Mouse (Mus musculus): ENCODE measurements at regions not wholly inside any gene's neighbourhood (a gene's known extent, or its start where the extent isn't known, plus 50 kb on each side); places are given as distances from the start of the nearest gene placed in this dataset.
A peak's percentile ranks its signal among the peaks of the same experiment; 100 is the strongest.

DNA sequence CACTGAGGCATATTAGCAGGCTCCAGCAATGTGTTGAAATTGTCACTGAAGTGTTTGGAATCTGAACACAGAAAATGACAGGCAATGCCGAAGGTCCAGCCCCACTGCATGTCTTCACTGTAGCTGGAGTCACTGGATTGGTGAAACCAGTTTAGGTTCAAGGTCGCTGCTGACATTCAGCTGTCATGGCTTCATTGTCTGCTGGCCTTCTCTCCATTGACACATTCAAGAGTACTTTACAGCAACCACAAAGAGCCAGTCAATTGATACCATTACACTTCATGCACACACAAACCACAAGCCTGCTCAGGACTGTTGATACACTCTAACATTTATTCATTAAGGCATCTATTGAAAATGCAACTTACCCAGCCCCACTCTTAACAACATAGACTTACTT, 341.8 kb upstream of the Tmem161b start:
- DNase-seq = no peak

DNA sequence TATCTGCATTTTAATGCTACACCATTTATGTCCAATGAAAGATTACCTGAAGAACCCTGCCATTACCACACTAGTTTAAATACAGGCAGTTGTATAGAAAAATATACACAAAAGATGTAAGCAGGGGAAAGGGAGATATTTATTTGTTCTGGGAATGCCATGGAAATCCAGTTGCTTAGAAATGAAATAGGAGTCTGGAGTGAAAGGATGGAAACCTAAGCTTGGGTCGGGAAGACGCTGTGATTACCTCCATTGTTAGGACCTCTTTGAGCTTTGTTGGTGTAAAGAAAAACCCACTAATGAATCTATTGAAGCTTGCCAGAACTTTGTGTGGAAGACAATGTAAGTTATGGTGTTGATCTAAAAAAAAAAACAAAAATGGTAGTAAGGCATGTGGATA, 341.3 kb upstream of the Tmem161b start:
- DNase-seq = no peak

DNA sequence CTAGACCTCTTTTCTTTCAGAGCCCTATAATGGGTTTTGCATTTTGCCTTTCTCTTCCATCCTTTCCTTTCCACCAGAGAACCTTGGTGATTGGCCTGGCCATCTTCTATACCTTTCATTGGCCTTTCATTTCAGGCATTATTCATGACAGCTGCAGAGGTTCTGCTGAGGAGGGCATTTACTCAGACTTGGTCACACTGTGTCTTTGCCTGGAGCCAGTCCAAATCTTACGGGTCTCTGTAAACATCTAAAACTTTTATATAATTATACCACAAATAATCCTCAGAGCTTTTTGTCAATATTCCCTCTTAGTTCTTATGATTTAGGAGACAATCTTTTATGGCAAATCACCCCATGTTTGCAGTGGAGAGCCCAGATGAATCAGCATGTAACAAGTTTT, 339.3 kb upstream of the Tmem161b start:
- no peak for DNase-seq

DNA sequence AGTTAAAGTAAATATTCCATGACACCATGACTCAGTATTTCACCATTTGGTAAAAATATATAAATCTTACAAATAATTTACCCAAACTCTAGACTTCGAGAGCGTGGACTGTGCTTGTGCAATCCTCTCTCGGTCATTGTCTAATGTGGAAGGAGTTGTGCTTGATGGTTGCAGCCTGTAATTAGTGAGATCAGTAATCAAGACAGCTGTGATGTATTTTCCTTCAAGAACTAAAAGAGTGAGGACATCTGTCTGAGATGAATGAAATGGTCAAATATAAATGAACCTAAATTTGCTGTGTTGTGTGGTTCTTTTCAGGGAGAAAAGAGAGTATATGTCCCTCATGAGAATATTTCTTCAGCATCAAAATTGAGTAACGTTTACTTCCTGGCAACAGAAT, 338.3 kb upstream of the Tmem161b start:
- no peak for DNase-seq

DNA sequence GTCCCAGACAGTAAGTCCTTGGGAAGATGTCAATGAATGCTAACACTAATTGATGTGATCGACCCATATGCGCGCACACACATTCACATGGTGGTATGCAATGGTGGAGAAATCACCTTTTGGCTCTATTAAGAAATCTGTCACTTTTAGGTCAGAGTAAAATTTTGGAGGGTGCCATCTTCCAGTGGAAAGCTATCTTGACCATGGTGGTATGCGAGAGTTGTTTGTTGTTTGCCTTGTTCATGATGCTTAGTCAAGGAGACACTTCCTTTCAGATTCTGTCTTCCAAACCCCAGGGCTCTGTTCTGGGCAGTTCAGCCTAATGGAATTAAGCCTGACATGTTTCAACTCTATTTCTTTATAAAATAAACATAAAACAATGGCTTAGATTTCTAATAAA, 337.9 kb upstream of the Tmem161b start:
- DNase-seq = no peak

DNA sequence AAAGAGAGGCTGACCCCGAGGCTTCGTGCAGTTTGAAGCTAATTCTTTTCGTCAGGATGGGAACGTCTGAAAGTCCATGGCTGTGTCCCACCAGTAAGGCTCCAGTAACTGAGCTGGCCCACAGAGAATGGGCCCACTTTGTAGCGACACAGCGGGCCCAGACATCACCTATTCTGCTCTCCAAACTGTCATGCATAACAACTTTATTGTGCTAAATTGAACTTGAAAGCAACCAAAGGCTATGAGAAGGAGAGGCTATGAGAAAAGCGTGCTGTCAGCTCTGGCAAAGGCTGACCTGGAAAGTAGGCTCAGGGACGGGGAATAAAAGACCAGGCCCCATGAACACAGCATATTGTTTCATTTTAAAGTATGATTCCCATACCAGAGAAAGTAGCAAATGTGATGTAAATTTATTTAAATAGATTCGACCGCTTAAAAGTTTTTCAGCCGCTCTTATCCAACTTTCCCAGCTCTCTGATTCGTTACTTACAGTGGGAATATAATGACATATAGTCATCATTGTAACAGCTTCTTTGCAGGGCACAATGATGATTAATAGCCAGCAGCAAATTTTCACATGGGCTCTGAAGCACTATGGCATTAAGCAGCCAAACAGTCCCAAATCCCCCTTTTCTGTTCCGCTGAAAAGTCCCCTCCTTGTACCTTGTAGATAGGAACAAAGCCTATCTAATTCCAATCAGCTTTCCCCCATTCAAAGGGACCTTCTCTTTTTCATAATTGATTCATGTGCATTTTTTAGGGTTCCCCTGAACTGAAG, 337.1 kb upstream of the Tmem161b start:
- DNase-seq = no peak

DNA sequence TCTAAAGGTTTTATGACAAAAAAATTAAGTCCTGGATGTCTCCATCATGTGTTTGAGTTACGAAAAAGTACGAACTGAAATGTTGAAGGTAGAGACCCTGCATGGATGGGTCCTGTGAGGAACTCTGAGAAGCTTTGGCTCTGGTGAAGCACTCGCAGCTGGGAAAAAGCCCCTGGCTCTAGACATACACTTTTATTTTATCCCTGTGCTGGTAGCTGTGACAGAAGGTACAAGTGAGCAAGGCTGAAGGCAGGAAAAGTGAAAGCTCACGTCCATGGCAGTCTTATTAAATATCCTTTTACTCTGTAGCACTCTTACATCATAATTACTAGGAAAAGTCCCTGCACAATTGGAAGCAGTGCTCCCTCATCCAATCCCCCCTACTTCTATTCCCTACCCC, 336.4 kb upstream of the Tmem161b start:
- DNase-seq = no peak

DNA sequence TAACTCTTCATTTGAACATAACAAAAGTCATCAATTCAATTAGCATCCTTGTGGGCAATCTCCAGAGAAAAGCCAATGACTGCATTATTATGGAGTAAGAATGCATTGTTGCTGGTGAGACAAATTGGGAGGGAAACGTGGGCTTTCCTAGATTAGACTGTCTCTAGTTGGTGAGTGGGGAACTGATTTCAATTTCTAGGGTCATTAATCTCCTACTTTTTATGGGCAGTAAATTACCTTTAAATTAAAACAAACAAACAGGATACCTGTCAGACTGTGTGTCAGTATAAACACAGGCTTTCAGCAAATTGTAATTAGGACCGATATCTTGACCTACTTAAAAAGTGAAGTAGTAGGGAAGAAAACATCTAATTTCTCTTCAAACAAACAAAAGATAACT, 307.4 kb upstream of the Tmem161b start:
- no peak for DNase-seq

DNA sequence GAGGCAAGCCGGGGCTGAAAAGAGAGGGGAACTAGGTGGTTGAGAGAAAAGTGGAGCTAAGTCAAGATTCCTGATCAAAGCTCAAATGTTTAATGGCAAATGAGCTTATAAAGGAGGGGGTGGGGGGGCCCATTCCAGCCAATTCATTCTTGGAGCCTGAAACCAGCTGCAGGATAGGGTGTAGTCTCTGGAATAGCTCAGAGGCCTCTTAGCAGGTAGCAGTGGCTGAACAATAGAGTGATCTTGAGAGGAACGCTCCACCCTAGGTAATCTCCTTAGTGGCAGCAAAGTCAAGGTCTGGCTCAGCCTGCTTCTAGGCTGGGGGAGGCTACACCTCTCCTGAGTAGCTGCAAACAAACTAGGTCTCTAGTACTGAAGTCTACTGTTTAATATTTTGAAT, 289.3 kb upstream of the Tmem161b start:
- no peak for DNase-seq

DNA sequence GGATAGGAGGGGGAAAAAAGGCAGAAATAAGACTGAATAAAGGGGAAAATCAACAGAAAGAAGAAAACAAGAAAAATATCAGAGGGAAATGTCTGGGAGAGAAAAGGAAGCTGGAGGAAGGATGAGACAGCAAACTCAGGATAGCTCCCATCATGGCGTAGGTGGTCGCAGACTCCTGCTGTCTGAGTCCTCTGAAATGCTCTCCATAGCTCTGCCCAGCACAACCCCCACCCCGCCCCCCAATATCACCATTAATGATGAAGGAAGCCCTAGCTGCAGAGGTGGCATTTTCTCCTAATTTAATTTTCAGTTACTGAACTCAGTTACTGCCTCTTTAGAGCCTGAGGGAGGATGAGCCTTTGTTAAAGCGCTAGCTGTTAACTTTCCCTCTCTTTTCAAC, 275.6 kb upstream of the Tmem161b start:
- DNase-seq = no peak

DNA sequence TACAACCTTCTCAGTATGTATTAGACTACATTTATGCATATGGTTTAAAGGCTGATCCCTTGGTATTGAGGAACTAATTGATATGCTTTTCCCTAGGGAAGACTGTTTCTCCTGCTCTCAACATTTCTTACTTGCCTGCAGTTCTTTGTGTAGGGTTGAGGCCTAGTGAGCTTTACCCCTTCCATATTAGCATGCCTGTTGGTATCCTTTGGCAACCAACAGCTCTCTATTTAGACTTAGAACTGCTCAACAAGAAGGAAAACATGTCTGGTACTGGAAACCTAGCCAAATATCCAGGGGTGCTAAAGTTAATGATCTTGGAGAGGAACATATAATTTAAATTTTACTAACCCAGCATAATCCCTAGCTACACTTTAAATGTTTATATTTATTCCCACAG, 270.9 kb upstream of the Tmem161b start:
- no peak for DNase-seq

DNA sequence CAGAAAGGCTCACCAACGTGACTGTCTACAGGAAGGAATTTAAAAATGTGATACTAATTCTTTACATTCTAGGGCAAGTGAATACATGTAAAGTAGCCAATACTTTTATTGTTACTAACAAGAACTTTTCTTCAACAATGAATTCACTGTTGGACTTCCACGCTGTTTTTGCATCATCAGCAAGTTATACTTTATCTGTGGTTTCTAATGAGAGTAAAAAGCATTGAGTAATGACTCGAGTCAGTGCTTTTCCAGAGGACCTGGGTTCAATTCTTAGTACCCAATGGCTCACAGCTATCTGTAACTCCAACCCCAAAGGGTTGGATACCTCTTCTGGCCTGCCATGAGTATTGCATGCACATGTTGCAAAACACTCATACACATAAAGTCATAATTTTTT, 270.3 kb upstream of the Tmem161b start:
- DNase-seq = no peak

DNA sequence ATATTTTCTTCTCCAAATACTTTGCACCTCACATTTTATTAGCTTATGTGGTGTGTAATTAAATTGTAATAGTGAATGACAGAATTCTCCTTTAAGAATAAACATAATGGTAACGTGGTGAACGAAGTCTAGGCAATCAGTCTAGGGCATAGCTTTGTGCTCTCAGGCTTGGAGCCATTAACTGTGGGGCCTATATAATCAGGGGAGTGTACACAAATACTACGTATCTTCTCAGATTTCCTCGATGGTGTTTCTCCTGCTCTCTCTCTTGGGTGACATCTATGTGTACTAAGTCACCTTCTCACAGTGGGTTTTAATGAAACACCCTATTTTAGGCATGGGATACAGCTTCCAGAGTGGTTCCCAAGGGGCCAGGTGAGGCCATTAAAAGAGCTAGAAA, 269.7 kb upstream of the Tmem161b start:
- no peak for DNase-seq

DNA sequence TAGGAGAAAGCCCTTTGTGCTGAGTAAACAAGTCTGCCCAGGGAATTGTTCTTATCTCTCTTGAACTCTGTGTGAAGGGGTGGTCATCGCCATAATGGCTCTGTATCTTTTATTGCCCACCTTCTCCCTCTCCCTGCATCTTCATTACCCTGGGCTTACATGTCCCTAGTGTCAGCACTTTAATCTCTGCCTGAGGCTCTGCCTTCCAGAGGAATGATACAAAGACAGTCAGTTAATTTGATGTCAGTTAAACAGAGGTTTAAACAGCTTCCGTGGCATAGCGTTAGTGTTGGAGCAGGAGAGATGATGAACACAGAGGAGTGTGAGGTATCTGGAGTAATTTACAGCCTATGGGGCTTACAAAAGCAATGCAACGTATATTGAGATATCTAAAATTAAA, 269.2 kb upstream of the Tmem161b start:
- DNase-seq = no peak

DNA sequence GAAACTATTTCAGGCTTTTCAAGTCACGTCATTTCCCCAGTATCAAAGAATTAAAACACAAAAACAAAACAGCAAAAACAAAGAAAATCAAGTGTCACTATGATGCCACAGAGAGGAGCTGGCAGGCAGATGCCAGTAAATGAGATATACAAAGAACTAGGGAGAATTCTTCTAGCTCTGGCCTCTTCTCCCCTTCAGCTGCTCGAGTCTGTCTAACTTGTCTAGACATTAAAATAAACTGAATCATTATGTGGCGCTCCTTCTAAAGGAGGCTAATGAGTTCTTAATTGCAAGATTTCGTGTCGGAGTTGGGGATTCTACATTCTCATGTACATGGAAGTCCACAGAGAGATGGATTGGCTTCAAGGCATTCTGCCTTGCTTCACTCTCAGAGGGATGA, 266.4 kb upstream of the Tmem161b start:
- DNase-seq = no peak

DNA sequence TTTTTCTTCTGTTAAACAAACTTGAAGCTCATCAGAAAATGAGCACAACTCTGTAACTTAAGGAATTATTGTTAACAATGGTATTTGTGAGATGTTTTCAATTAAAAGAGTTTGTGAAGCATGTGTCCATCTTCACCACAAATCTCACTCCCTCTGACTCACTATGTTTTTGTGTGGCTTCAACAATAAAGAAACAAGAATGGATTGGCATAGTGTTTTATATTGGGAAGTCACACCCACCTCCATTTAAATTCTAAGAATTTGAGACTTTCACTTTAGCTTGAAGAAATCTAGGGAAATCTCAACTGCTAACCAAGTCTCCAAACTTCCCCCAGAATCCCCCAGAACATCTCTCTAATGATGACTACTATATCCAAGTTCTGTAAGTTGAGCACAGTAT, 243.6 kb upstream of the Tmem161b start:
- no peak for DNase-seq

DNA sequence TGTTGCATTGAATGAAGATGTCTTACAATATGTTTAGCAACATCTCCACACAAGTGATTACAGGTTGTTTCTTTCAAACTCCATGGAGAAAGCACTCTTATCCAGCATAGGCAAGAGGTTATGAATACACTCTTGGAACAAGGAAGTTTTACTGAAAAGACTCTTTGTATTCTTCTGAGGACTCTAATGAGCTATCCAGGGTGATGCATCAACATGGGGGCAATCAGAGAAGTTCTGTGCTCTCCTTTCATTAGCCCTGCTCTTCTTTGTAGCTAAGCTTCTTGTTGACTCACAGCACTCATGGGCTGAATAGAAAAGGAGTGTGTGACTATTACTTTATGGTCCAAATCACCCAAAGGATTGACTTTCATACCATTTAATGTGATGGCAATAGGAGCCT, 242.6 kb upstream of the Tmem161b start:
- DNase-seq = no peak

DNA sequence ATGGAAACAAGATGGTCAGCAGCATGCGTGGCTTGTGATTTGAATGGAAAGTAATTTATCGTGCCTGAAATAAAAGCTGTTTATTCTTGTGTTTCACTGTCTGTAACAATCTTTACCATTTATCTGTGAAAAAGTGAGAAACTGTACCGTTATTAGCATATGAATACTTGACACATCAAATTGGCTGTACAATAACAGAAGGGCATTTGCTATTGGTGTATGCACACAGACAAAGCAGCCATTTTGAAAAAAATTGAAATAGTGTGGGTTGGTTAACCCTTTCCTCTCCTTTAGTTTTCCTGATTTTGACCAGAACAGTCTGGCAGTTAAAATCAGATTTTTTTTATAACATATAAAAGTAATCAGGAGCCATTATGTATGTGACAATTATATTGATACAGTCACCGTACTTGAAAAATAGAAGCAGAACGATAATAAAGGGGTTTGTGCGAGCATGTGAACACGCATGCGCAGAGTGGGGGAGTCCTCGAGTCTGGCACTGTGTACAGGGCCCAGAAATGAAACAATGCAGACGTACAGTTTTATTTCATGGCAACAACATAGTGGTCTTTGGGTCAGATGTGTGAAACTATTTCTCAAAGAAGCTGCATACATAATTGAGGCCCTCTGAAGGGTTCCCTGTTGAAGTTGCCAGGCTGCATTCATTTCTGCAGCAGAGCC, 237.3 kb upstream of the Tmem161b start:
- peak; percentile 15 for DNase-seq

DNA sequence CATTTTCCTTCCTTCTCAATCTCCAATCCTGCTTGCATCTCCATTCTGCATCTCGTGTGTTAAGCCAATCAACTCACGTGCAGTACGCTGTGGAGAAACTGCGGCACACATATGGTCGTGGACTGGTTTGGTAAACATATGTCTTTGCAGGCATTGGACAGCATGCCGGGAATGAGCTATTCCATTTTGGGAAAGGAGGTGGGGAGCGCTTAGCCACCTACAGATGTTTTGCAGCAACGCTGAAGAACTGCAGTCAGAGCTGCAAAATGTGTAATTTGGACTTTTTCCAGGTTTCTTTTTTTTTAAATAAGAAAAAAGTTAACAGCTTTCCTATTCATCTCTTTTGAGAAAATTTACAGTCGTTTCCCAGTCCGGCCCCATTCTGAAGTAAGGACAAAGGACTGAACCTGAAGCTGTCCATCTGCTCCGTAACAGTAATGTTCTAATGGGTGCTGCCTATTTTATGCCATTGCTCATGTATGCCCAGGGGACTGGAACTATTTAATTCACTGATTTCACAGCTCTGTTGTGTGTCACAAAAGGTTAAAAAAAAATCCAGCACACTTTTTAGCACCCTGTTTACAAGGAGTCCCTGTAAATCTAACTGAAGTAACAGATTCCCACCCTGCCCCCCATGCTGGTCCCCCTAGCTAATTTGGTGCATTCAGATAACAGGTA, 234.2 kb upstream of the Tmem161b start:
- DNase-seq = peak; percentile 70

DNA sequence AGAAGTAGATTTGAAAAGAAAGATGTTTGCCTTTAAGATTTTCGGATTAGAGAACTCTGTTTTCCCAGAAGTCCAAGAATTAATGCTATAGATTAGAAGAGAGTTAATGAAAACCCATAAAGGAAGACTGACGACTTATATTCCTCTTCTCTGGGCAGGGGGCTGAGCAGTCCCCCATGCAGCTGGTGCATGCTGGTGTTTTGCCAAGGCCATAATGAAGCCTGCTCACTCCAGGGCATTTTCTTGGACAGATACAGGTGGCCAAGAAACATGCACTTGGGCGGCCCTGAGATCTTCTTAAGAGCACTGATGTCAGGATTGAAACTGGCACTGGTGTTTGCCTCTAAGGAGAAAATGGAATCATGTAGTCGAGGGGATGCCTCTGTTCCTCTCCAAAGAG, 233.6 kb upstream of the Tmem161b start:
- DNase-seq = peak; percentile 18

DNA sequence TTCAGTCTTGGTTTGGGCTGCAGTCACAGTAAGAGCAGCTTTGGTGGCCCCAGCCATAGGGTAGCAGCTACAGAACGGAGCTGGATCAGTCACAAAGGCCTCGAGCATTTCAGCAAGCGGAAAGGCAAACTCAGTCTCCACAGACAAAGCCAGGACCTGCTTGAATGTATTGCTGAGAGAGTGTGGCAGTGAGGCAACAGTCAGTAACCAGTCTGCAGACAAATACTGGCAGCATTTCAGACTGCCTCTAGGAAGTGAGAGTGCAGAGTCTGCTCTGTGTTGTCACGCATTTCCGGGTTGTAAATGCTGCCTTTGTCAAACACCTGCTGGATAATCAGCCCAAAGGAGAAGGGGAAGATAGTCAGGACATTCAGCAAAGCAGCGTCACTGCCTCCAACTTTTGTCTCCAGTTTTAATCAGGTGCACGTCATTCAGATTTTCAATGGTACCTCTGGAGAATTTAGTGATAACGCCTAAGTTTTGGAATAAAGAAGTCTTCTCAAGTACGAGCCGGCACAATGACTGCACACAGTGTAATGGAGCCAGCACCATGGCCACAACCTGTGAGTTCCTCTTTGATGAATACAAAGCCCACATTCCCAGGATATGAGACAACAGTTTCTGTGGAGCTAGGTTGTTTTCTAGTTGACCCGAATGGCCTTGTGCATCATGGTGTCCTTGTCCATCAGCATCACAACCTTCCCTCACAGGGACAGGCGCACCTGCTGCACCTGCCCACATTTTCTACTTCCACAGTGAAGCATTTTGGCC, 224.3 kb upstream of the Tmem161b start:
- no peak for DNase-seq

DNA sequence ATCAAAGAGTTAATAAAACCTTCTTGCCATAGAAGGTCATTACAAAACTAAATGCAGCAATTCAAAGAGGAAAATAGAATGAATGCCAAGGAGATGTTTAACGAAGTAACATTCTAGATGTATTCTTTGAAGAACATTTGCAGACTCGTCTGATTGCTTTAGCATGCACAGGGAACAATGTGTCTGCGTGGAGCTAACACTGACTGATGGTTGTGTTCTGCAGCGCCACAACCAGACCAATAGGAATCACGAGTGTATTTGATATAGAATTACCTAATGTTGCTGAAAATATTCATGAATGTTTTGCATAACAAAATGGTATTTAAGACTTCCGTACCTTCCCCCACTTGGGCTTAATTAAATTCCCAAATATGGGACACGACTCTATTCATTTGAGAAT, 200.3 kb upstream of the Tmem161b start:
- no peak for DNase-seq

DNA sequence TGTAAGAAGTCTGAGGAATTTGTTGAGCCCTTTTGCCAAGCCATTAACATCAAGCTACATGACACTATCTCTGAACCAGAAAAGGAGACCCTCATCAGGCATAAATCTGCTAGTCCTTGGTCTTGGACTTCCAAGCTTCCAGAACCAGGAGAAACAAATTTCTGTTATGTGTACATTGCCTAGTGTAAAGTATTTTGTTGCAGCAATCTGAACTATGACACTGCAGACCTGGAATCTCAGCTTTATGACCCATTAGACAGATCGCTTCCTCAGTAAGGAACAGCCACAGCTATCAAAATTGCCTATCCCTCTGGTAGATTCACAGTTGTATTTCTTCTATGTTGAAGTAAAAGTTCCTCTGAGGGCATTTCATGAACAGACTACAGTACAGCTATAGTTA, 199.1 kb upstream of the Tmem161b start:
- no peak for DNase-seq

DNA sequence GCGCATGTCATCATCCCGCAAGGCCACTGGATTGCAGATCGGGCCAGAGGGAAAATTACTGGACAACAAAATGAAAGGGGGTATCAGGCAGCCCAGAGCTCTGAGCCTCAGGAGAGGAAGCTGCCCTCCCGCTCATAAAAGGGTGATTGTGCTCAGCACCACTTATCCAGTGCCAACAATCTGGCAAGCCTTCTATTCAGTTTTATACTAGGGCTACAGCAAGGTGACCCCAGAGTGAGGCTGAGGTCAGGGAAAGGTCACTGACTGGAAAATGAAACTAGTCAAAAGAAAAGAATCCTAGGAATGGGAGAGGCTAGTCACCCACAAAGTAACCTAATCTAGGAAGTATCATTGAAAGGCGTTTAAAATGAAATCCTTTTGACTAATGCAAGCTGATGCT, 198.5 kb upstream of the Tmem161b start:
- DNase-seq = no peak

Data from cerebellum, adult 11 months (tissue).